Mouse (Mus musculus) layer of hippocampus, adult 11-12 months (tissue): Measurements from ENCODE around the gene Mfsd14a.

ENCODE experiments used
- DNase-seq: peaks from one replicate; pipeline ENCODE4 v3.0.0; 2022; ENCODE audit warnings: low spot score

Mfsd14a gene

DNA sequence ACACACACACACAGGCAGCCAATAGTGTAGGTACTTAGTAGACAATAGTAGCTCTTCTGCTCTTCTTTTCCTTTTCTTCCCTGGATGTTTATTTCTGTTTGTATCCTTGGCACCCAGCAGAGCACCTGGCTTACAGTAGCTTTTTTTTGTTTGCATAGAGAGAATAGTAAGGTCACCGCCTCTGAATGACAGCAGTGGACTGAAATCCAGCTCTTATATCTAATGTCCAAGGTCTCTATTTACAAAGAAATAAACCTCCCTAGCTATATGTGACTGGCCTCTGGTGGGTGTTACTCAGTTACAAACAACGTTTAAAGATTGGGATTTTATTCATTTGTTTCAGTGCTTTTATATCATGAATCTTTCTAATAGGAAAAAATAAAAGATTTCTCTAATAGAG, 62.8 kb downstream of the Mfsd14a start:
- no peak for DNase-seq

- no peak for DNase-seq
These were observed 66.9 kb downstream of the Mfsd14a start for GRCm38 (mm10) chr3:116595603-116595991.

DNA sequence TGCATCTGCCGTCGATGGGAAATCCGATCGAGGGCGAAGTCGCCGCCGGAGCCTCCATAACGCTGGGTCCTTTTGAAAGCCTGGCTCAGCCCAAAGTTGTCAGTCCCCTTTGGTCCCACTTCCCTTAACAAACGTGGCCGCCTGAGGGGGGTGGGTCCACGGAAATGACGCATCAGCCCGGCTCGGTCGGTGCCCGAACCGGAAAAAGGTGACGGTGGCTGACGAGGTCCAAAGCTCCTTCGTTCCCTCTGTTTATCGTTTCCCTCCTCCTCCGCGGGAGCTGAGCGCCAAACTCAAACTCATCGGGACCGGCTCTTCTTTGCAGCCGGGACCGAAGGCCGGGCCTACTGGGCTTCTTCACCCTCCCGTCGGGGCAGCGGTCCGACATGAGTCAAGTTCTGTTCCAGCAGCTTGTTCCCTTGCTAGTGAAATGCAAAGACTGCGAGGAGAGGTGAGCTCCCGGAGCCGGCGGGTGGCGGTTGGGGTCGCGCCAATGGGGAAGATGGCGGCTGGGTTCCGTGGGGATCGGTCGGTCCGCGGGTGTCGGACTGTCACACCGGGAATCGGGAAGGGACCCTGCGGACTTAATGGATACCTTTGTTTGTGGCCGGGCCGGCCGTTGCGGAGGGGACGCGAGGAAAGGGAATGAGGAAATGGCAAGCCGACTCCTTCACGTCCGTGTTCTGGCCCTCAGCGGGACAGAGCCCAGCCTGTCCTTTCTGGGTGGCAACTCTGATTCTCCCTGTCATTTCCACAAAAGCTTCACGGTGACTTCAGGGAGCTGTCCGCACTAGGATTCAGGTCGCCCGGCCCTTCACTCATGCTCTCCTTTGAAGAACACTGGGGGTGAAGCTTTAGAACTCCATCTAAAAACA, 67.5 kb downstream of the Mfsd14a start, which contains the start of gene Sass6:
TSS of gene Sass6 (plus strand) at position 255 of the 875 bp plus-strand sequence.
- DNase-seq, result peak; percentile 98

DNA sequence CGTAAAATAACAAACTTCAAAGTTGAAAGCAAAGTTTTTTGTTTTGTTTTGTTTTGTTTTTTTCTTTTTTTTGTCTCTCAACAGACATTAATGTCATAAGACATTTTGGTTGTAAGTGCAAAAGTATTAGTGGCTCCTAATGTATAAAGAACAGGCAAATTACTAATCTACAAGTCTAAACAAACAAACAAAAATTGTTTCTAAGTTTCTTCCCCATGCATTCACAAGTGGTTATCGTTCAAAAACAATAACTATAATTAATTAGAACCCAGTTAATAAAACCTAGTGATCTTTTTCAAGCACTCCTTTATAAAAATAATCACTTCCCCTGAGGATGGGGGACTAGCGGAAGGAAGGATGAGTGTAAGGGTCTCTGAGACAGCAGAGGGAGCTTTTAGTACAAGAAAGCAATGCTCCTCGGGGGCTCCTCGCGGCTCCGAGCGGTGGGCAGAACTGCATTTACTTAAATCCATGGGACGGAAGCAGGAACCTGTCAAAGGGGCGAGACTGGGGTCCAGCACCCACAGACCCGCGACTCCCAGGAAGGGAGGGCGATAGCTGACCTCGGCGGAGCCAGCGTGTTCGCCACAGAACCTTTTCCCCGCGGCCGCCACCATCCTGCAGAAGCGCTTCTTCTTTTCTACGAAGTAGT, 68.3 kb downstream of the Mfsd14a start:
- DNase-seq, result peak; percentile 55

DNA sequence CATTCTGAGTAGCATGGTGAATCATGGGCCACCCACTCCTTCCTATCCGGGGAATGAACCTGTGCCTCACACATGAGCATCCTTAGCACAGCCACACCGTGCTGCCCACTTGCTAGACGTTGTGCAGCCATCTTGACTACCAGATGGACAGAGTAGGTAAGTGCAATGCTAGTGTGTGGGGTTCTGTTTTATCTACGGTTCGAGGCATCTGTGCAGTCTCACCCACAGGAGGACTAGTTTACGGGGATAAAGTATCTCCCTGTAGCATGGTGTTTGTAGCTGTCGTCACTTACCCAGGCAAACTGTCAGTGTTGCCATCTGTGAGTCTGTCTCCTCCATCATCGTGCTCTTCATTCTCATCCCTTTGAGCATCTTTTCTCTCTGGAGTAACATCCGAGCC, 80.3 kb downstream of the Mfsd14a start:
- peak; percentile 12 for DNase-seq
